Mouse (Mus musculus): ENCODE measurements around the gene Zbtb12. TPM values are rescaled to one million over a fixed set of nuclear protein-coding genes. Genes with fewer than 3 reads are reported as not detected.

The Zbtb12 gene
- polyA plus RNA-seq, 1 experiment from 2014 or later: 6.3 TPM

DNA sequence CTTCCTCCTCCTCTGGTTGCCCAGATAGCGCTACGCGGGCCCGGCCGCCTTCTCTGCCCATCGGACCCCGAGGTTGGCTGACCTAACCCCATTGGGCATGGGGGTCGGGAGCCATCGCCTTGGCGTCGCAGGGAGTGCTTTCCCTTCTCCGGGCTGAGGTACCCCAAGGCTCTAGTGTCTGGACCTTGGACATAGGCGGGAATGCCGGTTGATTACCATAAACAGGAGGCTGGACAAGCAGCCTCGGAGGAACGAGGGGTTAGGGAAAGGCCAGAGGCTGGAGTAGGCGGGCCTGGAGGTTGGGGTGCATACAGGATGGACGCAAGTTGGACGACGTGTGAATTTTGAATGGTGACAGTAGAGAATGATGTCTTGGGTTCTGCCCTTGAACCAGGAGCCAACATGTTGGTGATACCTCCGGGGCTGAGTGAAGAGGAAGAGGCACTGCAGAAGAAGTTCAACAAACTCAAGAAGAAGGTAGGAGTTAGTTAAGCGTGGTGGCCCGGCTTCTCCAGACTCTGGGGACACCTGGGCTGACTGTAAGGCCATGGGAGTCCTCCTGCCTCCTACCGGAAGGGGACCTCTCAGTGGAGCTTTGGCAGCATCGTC, 28.7 kb upstream of the Zbtb12 start:
- Histone ChIP-seq H3K4me3 (peak overlapping the region; percentile 99), H3K9me3 (replicated peaks) (no peaks in the 10 kb centered on the region), H3K27me3 (ENCODE audit: low read depth, poor library complexity, severe bottlenecking) (no peaks in the 10 kb centered on the region), H3K36me3 (peaks cover 66% of the 10 kb centered on the region), H3K27ac (peak overlapping the region; percentile 92), H3K4me1 (peaks cover 29% of the 10 kb centered on the region)
- no peak for DNase-seq (ENCODE audit: low spot score)
- 2% methylated on average over 25 of the region's 25 CpGs for WGBS

DNA sequence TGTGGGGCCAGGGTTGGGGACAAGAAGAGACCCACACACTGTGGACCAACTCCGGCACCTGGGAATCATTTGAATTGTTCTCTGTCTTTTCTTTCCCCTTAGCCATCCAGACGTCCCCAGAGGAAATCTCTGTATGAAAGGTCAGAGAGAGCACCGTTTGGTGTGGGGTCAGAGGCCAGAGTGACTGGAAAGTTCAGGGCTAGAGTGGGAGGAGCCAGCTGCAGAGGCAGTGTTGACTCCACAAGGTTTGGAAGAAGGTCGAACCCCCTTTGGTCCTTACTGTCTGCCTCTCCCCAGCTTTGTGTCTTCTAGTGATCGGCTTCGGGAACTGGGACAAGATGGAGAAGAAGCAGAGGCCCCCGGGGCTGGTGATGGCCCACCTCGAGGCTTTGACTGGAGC, 25.8 kb upstream of the Zbtb12 start:
- Histone ChIP-seq H3K27me3 (ENCODE audit: low read depth, poor library complexity, severe bottlenecking) (no peaks in the 10 kb centered on the region), H3K4me1 (peaks cover 29% of the 10 kb centered on the region), H3K9me3 (replicated peaks) (no peaks in the 10 kb centered on the region), H3K27ac (no peak overlapping the region), H3K4me3 (no peak overlapping the region), H3K36me3 (peaks cover 69% of the 10 kb centered on the region)
- no peak for DNase-seq (ENCODE audit: low spot score)
- WGBS: 75% methylated on average over 8 of the region's 8 CpGs

DNA sequence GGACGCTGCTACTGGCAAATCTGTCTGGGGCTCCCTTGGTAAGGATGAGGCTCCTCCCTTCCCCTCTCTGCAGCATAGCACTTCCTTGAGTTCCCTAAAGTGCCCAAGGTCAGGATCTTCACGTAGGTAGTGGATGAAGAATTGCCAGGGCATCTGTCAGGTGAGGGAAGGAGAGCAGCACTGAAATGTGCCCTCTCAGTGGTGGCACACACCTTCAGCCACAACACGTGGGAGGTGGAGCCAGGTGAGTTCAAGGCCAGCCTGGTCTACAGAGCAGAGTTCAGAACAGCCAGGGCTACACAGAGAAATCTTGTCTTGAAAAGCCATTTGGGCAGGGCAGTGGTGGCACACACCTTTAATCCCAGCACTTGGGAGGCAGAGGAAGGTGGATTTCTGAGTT, 24.5 kb upstream of the Zbtb12 start:
- no peak overlapping the region for H3K27ac ChIP-seq
- 74% methylated on average over 3 of the region's 3 CpGs for WGBS
- H3K27me3 ChIP-seq (ENCODE audit: low read depth, poor library complexity, severe bottlenecking): no peaks in the 10 kb centered on the region
- H3K9me3 ChIP-seq (replicated peaks): no peaks in the 10 kb centered on the region
- H3K4me1 ChIP-seq: peaks cover 24% of the 10 kb centered on the region
- DNase-seq (ENCODE audit: low spot score): no peak
- no peak overlapping the region for H3K4me3 ChIP-seq
- peaks cover 71% of the 10 kb centered on the region for H3K36me3 ChIP-seq

DNA sequence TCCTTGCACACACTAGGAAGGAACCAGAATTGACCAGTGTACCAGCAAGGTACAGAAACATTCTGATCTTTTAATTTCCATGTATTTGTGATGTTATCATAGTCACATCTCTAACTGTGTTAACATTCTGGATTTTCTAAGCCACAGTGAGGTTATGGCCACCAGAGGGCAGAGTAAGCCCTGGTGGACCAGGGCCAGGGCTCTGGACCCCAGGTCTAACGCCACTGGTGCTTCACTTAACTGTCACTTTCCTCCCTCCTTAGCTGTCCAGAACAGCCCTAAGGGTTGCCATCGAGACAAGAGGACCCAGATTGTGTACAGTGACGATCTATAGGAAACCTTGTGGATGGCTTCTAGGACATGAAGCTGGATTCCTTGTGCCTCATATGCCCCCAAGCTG, 23.5 kb upstream of the Zbtb12 start:
- 48% methylated on average over 3 of the region's 3 CpGs for WGBS
- Histone ChIP-seq H3K36me3 (peaks cover 71% of the 10 kb centered on the region), H3K27me3 (ENCODE audit: low read depth, poor library complexity, severe bottlenecking) (no peaks in the 10 kb centered on the region), H3K9me3 (replicated peaks) (no peaks in the 10 kb centered on the region), H3K4me3 (no peak overlapping the region), H3K4me1 (peaks cover 20% of the 10 kb centered on the region), H3K27ac (no peak overlapping the region)
- peak; percentile 54 for DNase-seq (ENCODE audit: low spot score)

DNA sequence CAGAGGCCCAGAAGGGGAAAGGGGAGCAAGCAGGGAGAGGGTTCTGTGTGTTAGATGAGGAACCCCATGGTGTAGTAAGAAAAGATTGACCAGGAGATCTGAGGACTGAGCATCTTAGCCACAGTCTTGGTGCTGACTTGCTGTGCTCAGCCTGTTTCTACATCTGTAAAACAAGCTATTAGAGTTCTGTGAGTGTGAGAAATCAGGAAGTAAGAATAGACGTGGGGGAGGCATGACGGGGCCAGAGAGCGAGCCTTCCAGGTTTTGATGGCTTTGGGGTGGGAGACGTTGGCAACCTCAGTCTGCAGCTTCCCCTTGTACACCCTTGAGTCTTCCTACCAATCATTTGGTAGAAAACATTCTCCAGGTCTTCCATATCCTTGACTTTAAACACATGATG, 20.6 kb upstream of the Zbtb12 start:
- WGBS: 87% methylated on average over 4 of the region's 4 CpGs
- Histone ChIP-seq H3K27me3 (ENCODE audit: low read depth, poor library complexity, severe bottlenecking) (no peaks in the 10 kb centered on the region), H3K4me3 (no peak overlapping the region), H3K36me3 (peaks cover 50% of the 10 kb centered on the region), H3K27ac (no peak overlapping the region), H3K9me3 (replicated peaks) (no peaks in the 10 kb centered on the region), H3K4me1 (peaks cover 15% of the 10 kb centered on the region)
- no peak for DNase-seq (ENCODE audit: low spot score)

DNA sequence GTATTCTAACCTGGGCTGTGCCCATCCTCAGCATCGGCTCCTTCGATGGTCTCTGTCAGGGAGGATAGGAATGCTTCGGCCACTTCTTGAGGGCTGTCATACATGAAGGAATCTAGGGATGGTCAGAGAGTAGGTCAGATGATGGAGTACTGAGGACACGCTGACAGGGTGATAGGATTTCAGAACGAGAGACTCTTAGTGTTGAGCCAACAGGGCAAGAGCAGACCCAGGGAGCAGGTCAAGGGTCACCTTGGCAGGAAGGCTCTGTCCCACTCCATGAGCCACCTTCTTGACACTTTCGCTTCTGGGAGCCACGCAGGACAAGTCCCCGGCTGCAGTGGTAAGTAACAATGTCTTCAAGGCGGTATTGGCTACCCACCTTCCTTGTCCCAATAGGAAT, 18.8 kb upstream of the Zbtb12 start:
- H3K27me3 ChIP-seq (ENCODE audit: low read depth, poor library complexity, severe bottlenecking): no peaks in the 10 kb centered on the region
- peaks cover 17% of the 10 kb centered on the region for H3K4me1 ChIP-seq
- peaks cover 32% of the 10 kb centered on the region for H3K36me3 ChIP-seq
- no peak overlapping the region for H3K4me3 ChIP-seq
- no peaks in the 10 kb centered on the region for H3K9me3 ChIP-seq (replicated peaks)
- 86% methylated on average over 9 of the region's 9 CpGs for WGBS
- DNase-seq (ENCODE audit: low spot score): no peak
- no peak overlapping the region for H3K27ac ChIP-seq

DNA sequence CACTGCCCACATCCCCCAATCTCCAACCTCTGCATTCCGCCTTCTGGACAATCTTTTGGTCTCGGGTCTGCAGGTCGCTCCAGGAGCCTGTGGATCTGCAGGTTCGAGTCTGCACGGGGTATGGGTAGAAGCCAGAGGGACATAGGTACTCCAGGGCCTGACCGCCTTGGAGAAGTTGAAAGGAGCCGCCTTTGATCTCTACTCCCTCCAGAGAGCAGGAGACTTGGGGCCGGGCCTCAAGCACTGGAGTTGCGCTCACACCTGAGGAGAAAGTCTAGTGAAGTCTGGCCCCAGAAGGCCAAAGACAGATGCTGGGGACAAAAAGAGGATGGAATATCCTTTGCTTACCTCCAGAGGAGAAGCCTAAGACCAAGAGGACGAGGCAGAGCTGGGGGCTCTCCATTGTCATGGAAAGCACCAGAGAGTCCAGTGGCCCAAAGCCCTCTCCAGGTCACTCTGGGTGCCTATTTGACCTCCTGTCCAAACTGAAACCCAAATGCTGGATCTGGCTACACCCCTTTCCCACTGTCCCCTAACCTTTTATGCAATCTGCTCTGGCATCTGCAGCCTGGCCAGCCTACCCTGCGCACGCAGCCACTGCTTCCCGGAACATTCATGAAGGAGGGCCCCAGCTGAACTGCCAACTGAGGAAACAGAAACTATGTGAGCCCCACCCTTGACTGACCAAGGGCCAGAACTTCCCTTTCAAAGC, 17.4 kb upstream of the Zbtb12 start:
- no peaks in the 10 kb centered on the region for H3K9me3 ChIP-seq (replicated peaks)
- H3K4me3 ChIP-seq: no peak overlapping the region
- no peak for DNase-seq (ENCODE audit: low spot score)
- no peak overlapping the region for H3K27ac ChIP-seq
- H3K27me3 ChIP-seq (ENCODE audit: low read depth, poor library complexity, severe bottlenecking): no peaks in the 10 kb centered on the region
- 68% methylated on average over 13 of the region's 13 CpGs for WGBS
- peaks cover 17% of the 10 kb centered on the region for H3K4me1 ChIP-seq
- peaks cover 19% of the 10 kb centered on the region for H3K36me3 ChIP-seq

DNA sequence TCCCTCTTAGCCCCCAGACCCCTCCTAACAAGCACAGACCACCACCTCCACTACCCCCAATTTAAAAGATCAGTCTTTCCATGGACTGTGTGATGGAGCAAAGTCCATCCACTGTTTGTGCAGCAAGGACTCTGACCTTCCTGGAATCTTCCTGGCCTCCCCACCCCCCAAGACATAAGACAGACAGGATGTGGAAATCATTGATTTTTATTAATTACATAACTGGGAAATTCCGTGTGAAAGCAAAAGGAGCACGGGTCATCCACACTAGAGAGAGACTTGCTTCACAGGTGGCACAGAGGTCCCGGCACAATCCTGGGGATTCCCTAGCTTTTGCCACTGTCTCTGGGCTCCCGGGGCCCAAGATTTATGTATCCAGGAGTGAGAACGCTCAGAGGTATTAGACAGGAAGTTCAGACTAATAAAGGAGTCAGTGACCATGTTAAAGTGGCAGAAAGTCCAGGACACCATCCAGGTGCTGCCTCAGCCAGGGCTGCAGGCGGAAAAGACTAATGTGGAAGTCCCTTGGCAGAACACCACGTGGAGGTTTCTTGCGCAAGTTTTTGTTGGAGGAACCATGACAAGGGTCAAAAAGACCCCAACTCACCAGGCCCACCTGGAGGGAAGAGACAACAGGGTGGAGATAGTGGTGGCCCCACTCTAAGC, 16.7 kb upstream of the Zbtb12 start, which contains the start of gene Cfb:
Gene Cfb (minus strand): TSS at position 103 of the 666 bp plus-strand sequence.
- DNase-seq (ENCODE audit: low spot score): no peak
- peaks cover 12% of the 10 kb centered on the region for H3K36me3 ChIP-seq
- no peaks in the 10 kb centered on the region for H3K9me3 ChIP-seq (replicated peaks)
- no peak within 1 kb of the TSS; the same call in 1 of the 2 replicates for H3K27ac ChIP-seq
- WGBS: 68% methylated on average over 8 of the region's 8 CpGs
- H3K27me3 ChIP-seq (ENCODE audit: low read depth, poor library complexity, severe bottlenecking): no peaks in the 10 kb centered on the region
- peaks cover 17% of the 10 kb centered on the region for H3K4me1 ChIP-seq
- no peak within 1 kb of the TSS for H3K4me3 ChIP-seq

DNA sequence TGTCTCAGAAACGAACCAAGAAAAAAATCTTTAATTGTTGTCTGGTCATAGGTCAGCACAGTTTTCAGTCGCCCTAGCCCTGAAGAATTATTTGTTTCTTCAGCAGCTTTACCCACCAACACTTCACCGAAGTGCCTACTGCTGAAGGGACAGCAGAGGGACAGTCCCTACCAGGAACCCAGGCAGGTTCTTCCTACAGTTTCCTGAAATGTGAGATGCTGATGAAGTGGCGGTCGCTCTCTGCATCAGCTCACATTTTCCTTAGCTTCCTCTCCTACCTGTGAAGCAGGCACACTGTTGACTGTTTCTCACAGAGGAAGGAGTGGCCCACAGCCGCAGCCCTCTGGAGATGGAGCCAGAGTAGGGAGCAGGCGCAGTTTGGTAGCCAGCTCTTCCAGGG, 13.3 kb upstream of the Zbtb12 start:
- no peak for DNase-seq (ENCODE audit: low spot score)
- H3K27me3 ChIP-seq (ENCODE audit: low read depth, poor library complexity, severe bottlenecking): no peaks in the 10 kb centered on the region

DNA sequence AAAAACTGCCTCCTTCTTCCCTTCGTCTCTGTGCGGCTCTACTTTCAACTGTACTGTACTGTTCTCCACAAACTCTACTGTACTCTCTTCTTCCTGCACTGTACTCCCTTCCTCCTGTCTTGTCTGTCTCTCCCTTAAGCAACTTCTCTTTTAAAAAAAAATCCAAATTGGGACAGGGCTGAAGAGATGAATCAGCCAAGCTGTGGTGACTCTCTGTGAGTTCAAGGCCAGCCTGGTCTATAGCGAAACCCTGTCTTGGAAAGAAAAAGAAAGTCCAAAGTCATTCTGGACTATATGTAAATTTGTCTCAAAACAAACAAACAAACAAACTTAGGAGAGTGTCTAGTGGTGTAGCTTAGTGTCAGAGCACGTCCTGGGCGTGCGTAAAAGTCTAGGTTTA, 5.0 kb upstream of the Zbtb12 start:
- no peak overlapping the region for H3K27ac ChIP-seq
- no peak for DNase-seq (ENCODE audit: low spot score)
- peaks cover under 1% of the 10 kb centered on the region for H3K4me1 ChIP-seq
- no peak overlapping the region for H3K4me3 ChIP-seq
- WGBS: 92% methylated on average over 6 of the region's 6 CpGs
- no peaks in the 10 kb centered on the region for H3K9me3 ChIP-seq (replicated peaks)
- H3K36me3 ChIP-seq: no peaks in the 10 kb centered on the region
- no peaks in the 10 kb centered on the region for H3K27me3 ChIP-seq (ENCODE audit: low read depth, poor library complexity, severe bottlenecking)

More for the DNA sequence above, 13.3 kb upstream of the Zbtb12 start:
- H3K27ac ChIP-seq: no peak overlapping the region
- 64% methylated on average over 7 of the region's 7 CpGs for WGBS
- peaks cover 17% of the 10 kb centered on the region for H3K4me1 ChIP-seq
- H3K36me3 ChIP-seq: no peaks in the 10 kb centered on the region
- no peaks in the 10 kb centered on the region for H3K9me3 ChIP-seq (replicated peaks)
- H3K4me3 ChIP-seq: no peak overlapping the region

DNA sequence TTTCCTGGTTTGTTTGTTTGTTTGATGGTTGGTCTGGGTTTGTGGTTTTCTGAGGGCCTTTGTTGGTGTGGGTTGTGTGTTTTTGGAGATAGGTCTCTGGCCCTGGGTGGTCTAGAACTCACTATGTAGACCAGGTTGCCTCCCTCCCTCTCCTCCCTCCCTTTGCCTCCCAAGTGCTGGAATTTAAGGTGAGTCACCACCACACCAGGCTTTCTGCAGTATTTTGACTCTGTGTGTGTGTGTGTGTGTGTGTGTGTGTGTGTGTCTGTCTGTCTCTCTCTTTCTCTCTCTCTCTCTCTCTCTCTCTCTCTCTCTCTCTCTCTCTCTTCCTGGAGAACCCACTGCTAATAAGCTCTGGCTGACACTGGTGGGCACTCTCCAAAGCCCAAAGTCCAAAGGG, 1.9 kb downstream of the Zbtb12 start:
- no peak for DNase-seq (ENCODE audit: low spot score)
- Histone ChIP-seq H3K36me3 (no peaks in the 10 kb centered on the region), H3K4me3 (no peak overlapping the region), H3K27me3 (ENCODE audit: low read depth, poor library complexity, severe bottlenecking) (peaks cover 31% of the 10 kb centered on the region), H3K4me1 (peaks cover 21% of the 10 kb centered on the region), H3K27ac (no peak overlapping the region), H3K9me3 (replicated peaks) (no peaks in the 10 kb centered on the region)

DNA sequence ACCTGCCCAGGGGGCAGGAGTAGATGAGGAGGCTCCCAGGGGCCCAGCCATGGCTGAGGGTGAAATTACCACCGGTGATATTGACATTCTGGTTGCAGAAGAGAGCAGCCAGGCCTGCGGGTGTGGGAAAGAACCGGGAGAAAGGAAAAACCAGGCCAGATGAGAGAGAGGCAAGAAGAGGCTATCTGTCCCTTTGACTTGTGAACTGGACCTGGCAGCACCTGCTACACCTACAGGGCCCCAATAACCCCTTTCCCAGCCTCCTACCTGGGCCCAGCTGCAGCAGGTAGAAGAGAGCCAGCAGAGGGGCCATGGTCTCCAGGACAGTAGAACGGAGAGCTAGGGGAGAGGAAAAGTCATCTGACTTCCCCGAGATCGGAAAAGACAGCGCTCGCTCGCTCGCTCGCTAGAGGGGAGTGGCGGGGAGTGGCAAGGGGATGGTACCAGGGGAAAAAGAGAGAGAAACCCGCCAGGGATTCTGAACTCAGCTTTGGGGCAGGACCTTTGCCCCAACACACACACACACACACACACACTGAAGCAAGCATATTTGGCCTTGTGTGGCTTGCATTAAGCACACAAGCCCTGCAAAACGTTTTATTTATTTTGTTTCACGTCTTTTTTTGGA, 2.5 kb downstream of the Zbtb12 start, which contains the start of gene Gm20547:
Gene Gm20547 (minus strand): TSS at position 360 of the 628 bp plus-strand sequence.
- Histone ChIP-seq H3K9me3 (replicated peaks) (no peaks in the 10 kb centered on the region), H3K27me3 (ENCODE audit: low read depth, poor library complexity, severe bottlenecking) (peaks cover 31% of the 10 kb centered on the region), H3K4me3 (peak within 1 kb of the TSS; percentile 22; the same call in 1 of the 2 replicates), H3K36me3 (no peaks in the 10 kb centered on the region), H3K27ac (no peak within 1 kb of the TSS), H3K4me1 (peaks cover 21% of the 10 kb centered on the region)
- 12% methylated on average over 15 of the region's 15 CpGs for WGBS
- DNase-seq (ENCODE audit: low spot score): no peak

DNA sequence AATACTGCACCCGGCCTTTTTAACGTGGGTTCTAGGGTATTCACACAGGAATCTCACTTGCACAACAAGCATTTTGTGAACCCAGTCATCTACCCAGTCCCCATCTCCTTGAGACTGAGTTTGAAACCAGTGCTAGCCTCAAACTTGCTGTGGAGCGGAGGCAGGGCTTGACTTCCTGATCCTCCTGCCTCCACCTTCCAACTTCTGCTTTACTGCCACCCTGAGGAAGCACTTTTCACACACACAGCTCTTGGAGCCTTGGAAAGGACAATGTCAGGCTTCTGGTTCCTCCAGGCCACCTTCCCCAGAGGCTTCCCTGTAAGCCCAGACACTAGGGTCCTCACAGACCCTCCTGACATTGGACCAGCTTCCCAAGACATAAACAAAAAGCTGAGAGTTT, 4.0 kb downstream of the Zbtb12 start:
- DNase-seq (ENCODE audit: low spot score): no peak
- H3K4me1 ChIP-seq: peaks cover 21% of the 10 kb centered on the region
- no peaks in the 10 kb centered on the region for H3K36me3 ChIP-seq
- no peak overlapping the region for H3K27ac ChIP-seq
- peaks cover 31% of the 10 kb centered on the region for H3K27me3 ChIP-seq (ENCODE audit: low read depth, poor library complexity, severe bottlenecking)
- H3K9me3 ChIP-seq (replicated peaks): no peaks in the 10 kb centered on the region
- no peak overlapping the region for H3K4me3 ChIP-seq
- WGBS: 75% methylated on average over 3 of the region's 3 CpGs

Data from limb, embryonic 10.5 days (tissue).